Mouse (Mus musculus): ENCODE data around the gene Wdr20. TPM values are rescaled to one million over a fixed set of nuclear protein-coding genes. Genes with fewer than 3 reads are reported as not detected.

Gene Wdr20
- total RNA-seq, 2 experiments from 2014 or later = 24.7 to 28.5 TPM

GRCm38 (mm10) chr12:110775628-110776426 lies 38.1 kb downstream of the Wdr20 start:
- ATAC-seq (ENCODE audit: poor library complexity, severe bottlenecking) = peak; percentile 86

GRCm38 (mm10) chr12:110777853-110778252 lies 40.1 kb downstream of the Wdr20 start:
- peak; percentile 85 for ATAC-seq (ENCODE audit: poor library complexity, severe bottlenecking)

- ATAC-seq (ENCODE audit: poor library complexity, severe bottlenecking) = no peak
Measured at GRCm38 (mm10) chr12:110779296-110779695, 41.6 kb downstream of the Wdr20 start.

- ATAC-seq (ENCODE audit: poor library complexity, severe bottlenecking) = no peak
Measured at GRCm38 (mm10) chr12:110781181-110781580, 43.4 kb downstream of the Wdr20 start.

GRCm38 (mm10) chr12:110782278-110782677 lies 44.5 kb downstream of the Wdr20 start:
- no peak for ATAC-seq (ENCODE audit: poor library complexity, severe bottlenecking)

GRCm38 (mm10) chr12:110784211-110784610 lies 46.5 kb downstream of the Wdr20 start:
- no peak for ATAC-seq (ENCODE audit: poor library complexity, severe bottlenecking)

GRCm38 (mm10) chr12:110786243-110786642 lies 48.5 kb downstream of the Wdr20 start:
- no peak for ATAC-seq (ENCODE audit: poor library complexity, severe bottlenecking)

GRCm38 (mm10) chr12:110790580-110790979 lies 52.8 kb downstream of the Wdr20 start:
- no peak for ATAC-seq (ENCODE audit: poor library complexity, severe bottlenecking)

- no peak for ATAC-seq (ENCODE audit: poor library complexity, severe bottlenecking)
Measured at GRCm38 (mm10) chr12:110791026-110791425, 53.3 kb downstream of the Wdr20 start.

- no peak for ATAC-seq (ENCODE audit: poor library complexity, severe bottlenecking)
Measured at GRCm38 (mm10) chr12:110795035-110795434, 57.3 kb downstream of the Wdr20 start.

- ATAC-seq (ENCODE audit: poor library complexity, severe bottlenecking) = no peak
Measured at GRCm38 (mm10) chr12:110796748-110797147, 59.0 kb downstream of the Wdr20 start.

- ATAC-seq (ENCODE audit: poor library complexity, severe bottlenecking) = no peak
Measured at GRCm38 (mm10) chr12:110797202-110797601, 59.5 kb downstream of the Wdr20 start.

GRCm38 (mm10) chr12:110797842-110798431 lies 60.2 kb downstream of the Wdr20 start:
- no peak for ATAC-seq (ENCODE audit: poor library complexity, severe bottlenecking)

- no peak for ATAC-seq (ENCODE audit: poor library complexity, severe bottlenecking)
Measured at GRCm38 (mm10) chr12:110799226-110799625, 61.5 kb downstream of the Wdr20 start.

GRCm38 (mm10) chr12:110801876-110802464 lies 64.2 kb downstream of the Wdr20 start:
- ATAC-seq (ENCODE audit: poor library complexity, severe bottlenecking) = no peak

GRCm38 (mm10) chr12:110802674-110803297 lies 65.0 kb downstream of the Wdr20 start:
- ATAC-seq (ENCODE audit: poor library complexity, severe bottlenecking) = no peak

- ATAC-seq (ENCODE audit: poor library complexity, severe bottlenecking) = no peak
Measured at GRCm38 (mm10) chr12:110804261-110804660, 66.5 kb downstream of the Wdr20 start.

GRCm38 (mm10) chr12:110806301-110806970 lies 68.7 kb downstream of the Wdr20 start:
- ATAC-seq (ENCODE audit: poor library complexity, severe bottlenecking) = no peak

GRCm38 (mm10) chr12:110808430-110808829 lies 70.7 kb downstream of the Wdr20 start:
- no peak for ATAC-seq (ENCODE audit: poor library complexity, severe bottlenecking)

GRCm38 (mm10) chr12:110808848-110809247 lies 71.1 kb downstream of the Wdr20 start:
- no peak for ATAC-seq (ENCODE audit: poor library complexity, severe bottlenecking)

- peak; percentile 89 for ATAC-seq (ENCODE audit: poor library complexity, severe bottlenecking)
Measured at GRCm38 (mm10) chr12:110813132-110813531, 75.4 kb downstream of the Wdr20 start.

Measured in megakaryocyte, adult 5-6 weeks (primary cell).